Mouse (Mus musculus) intestine, postnatal 0 days (tissue): ENCODE results near the gene Acnat1. TPM values are rescaled to one million over a fixed set of nuclear protein-coding genes. Genes with fewer than 3 reads are reported as not detected.

Experiments
- ATAC-seq: fragments of 200-750 bp; cut with Nextera tagmentation; 2 replicates; pipeline ENCODE4 v1.8.0; 2017; ENCODE audit warnings: mild to moderate bottlenecking, moderate TSS enrichment, moderate library complexity
- H3K27ac ChIP-seq: fragments of 300-500 bp; sonication (generic); 2 replicates; pipeline ENCODE4 v1.5.1; 2014; ENCODE audit warnings: mild to moderate bottlenecking, low read depth, low read length, moderate library complexity
- H3K27me3 ChIP-seq: fragments of 300-500 bp; sonication (generic); replicated peaks from 2 replicates; pipeline ENCODE4 v1.6.1; 2014; ENCODE audit warnings: low read length, mixed read lengths; ENCODE audit not compliant: control insufficient read depth, insufficient read depth
- H3K36me3 ChIP-seq: fragments of 300-500 bp; sonication (generic); 2 replicates; pipeline ENCODE4 v1.6.1; 2014; ENCODE audit warnings: mild to moderate bottlenecking, moderate library complexity; ENCODE audit not compliant: control insufficient read depth, insufficient read depth
- H3K4me1 ChIP-seq: fragments of 300-500 bp; sonication (generic); replicated peaks from 2 replicates; pipeline ENCODE4 v1.6.1; 2014; ENCODE audit warnings: antibody characterized with exemption, low read length, mixed read lengths; ENCODE audit not compliant: control insufficient read depth, insufficient read depth
- H3K4me2 ChIP-seq: fragments of 300-500 bp; sonication (generic); replicated peaks from 2 replicates; pipeline ENCODE4 v1.6.1; 2014; ENCODE audit warnings: low read depth, mild to moderate bottlenecking, moderate library complexity
- H3K4me3 ChIP-seq: fragments of 300-500 bp; sonication (generic); 2 replicates; pipeline ENCODE4 v1.5.1; 2014; ENCODE audit warnings: low read depth, low read length
- H3K9ac ChIP-seq: fragments of 300-500 bp; sonication (generic); 2 replicates; pipeline ENCODE4 v1.6.1; 2014; ENCODE audit warnings: mild to moderate bottlenecking, low read depth, low read length
- H3K9me3 ChIP-seq: fragments of 300-500 bp; sonication (generic); 2 replicates; pipeline ENCODE4 v1.6.1; 2016; ENCODE audit warnings: mixed run types; ENCODE audit not compliant: control insufficient read depth
- CTCF ChIP-seq: sonication (generic); IDR thresholded peaks from 2 replicates; pipeline ENCODE4 v1.5.1; 2016; ENCODE audit warnings: low read depth, mild to moderate bottlenecking, control low read depth, antibody characterized with exemption, moderate library complexity
- WGBS: fragments of 180-500 bp; shearing (Covaris S2); extraction: QIAGEN DNeasy Blood & Tissue Kit; methylation state at CpG from one replicate; pipeline ENCODE4 v1.1.7; 2014; 5-methylcytosine and 5-hydroxymethylcytosine counted together
- polyA plus RNA-seq: library from polyadenylated mRNA; unstranded; fragments of >200 nt; fragmentation: Nextera tagmentation; extraction: Ambion mirVana; gene quantifications from 2 replicates; pipeline ENCODE4 v1.2.1, GENCODE M21; 2015

Acnat1 gene
- 8.4 and 10.6 TPM in 2 replicates for polyA plus RNA-seq

DNA sequence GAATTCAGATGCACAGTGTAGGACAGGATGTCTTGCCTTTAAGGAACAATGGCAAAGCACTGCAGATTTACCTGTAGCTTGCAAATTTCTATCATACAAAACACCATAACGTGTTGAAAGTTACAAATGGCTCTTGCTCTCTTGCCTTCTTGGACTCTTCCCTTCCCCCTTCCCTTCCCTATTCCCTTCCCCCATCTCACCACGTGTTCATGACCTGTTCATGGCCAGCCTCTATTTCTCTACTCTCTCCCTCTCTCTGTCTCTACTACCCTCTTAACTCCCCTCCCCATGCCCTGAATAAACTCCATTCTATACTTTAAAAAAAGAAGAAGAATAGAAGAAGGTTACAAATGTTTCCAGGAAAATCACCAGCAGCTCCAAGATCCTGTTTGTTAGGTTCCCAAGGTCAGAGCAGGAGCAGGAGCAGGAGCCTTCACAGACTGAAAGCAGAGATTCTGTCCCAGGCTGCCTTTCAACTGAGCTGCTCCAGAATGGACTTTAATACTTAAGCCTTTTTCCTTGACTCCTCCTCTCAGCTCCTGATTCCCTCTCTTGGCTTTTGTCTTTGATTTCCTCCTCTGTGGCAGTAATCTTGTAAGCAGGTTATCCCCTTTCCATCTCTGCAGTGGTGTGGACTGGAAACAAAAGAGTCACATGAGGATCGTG lies at the start of gene Acnat1:
Gene Acnat1 (minus strand): TSS at position 478 of the 666 bp plus-strand sequence.
- WGBS, result 23% methylated on average over 3 of the region's 3 CpGs
- no peaks in the 10 kb centered on the region for H3K36me3 ChIP-seq
- no peak for TF ChIP-seq CTCF
- peak within 1 kb of the TSS; percentile 41 for H3K27ac ChIP-seq
- H3K27me3 ChIP-seq, result no peaks in the 10 kb centered on the region
- H3K9ac ChIP-seq, result no peak within 1 kb of the TSS
- no peak within 1 kb of the TSS for H3K4me3 ChIP-seq
- H3K4me2 ChIP-seq, result peak within 1 kb of the TSS; percentile 54
- ATAC-seq, result peak; percentile 75
- H3K4me1 ChIP-seq, result no peaks in the 10 kb centered on the region
- H3K9me3 ChIP-seq, result no peaks in the 10 kb centered on the region

- Histone ChIP-seq H3K9ac (no peak overlapping the region), H3K4me3 (no peak overlapping the region)
These were observed 48.9 kb upstream of the Acnat1 start for GRCm38 (mm10) chr4:49522576-49522975.

DNA sequence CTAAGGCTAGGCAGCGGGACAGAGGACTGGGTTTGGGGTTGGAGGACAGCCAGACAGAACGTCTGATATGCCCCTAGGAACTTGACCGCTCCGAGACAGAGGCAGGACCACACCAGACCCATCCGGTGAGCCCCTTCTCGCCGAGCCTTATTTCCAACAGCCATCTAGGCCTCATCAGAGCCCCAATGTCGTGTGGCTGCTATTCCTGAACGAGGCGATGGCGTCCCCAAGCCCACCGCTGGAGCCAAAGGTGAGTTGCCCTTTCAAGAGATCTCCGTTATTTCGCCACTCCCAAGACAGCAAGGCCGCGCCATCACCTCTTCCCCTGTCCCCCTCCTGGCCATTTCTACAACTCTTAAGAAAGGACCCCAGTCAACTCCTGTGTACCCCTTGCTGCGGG lies 47.6 kb upstream of the Acnat1 start:
- Histone ChIP-seq H3K4me1 (peaks cover 4% of the 10 kb centered on the region; the same call in 1 of the 2 replicates), H3K9me3 (no peaks in the 10 kb centered on the region), H3K4me3 (peak overlapping the region; percentile 75), H3K4me2 (peak overlapping the region; percentile 86), H3K27ac (no peak overlapping the region), H3K36me3 (peaks cover 11% of the 10 kb centered on the region; the same call in 1 of the 2 replicates), H3K9ac (peak overlapping the region; percentile 31), H3K27me3 (no peaks in the 10 kb centered on the region)
- peak; percentile 57 for ATAC-seq
- TF ChIP-seq CTCF, result peak; percentile 38
- WGBS, result 1% methylated on average over 17 of the region's 17 CpGs

More at GRCm38 (mm10) chr4:49522576-49522975, 48.9 kb upstream of the Acnat1 start:
- Histone ChIP-seq H3K4me1 (peaks cover 4% of the 10 kb centered on the region; the same call in 1 of the 2 replicates), H3K36me3 (peaks cover 4% of the 10 kb centered on the region; the same call in 1 of the 2 replicates), H3K27me3 (no peaks in the 10 kb centered on the region), H3K4me2 (no peak overlapping the region), H3K9me3 (no peaks in the 10 kb centered on the region), H3K27ac (no peak overlapping the region)
- 70% methylated on average over 9 of the region's 9 CpGs for WGBS
- no peak for TF ChIP-seq CTCF
- ATAC-seq, result no peak

DNA sequence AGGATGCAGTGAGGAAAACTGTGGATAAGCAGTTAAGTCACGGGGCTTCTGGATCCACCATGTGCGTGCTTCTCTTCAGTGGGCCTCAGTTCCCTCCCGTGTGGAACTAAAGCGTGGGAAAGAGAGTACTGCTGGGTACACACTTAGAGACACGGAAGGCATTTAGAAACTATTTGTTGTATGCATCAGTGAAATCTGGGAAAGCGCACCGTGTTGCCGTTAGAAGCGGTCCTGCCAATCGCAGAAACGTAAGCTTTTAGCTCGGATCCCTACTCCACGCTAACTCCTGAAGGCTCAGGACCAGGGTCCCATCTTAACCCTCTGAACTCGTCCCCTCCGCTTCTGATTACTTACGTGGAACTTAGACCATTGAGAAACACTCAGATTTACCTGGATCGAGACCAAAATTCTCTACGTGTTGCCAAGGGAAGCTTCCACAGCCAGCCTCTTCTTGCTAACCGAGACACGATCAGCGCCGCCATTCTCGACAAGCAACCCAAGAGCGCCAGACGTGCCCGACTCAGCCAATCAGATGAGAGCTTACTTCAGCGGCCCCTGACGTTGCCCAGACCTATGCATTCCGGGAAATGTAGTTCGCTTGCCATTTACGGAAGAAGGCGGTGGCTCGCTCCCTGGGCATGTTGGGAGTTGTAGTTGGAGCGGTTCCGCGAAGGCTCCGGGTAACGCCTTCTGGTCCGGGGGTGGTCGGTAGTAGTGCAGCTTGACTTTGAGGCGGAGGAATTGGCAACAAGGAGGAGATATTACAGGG lies 47.0 kb upstream of the Acnat1 start, which contains the start of the genes Mrpl50 and Zfp189:
Gene Mrpl50 (minus strand): TSS at position 522 of the 769 bp plus-strand sequence.
Gene Zfp189 (plus strand): TSS at position 605 of the 769 bp plus-strand sequence.
- peaks cover 11% of the 10 kb centered on the region; the same call in 1 of the 2 replicates for H3K36me3 ChIP-seq
- H3K9ac ChIP-seq, result peak within 1 kb of the TSS; percentile 64
- H3K27ac ChIP-seq, result peak within 1 kb of the TSS; percentile 46
- peak within 1 kb of the TSS; percentile 75 for H3K4me3 ChIP-seq
- peak; percentile 98 for ATAC-seq
- H3K4me1 ChIP-seq, result peaks cover 4% of the 10 kb centered on the region; the same call in 1 of the 2 replicates
- WGBS, result under 1% methylated on average over 41 of the region's 41 CpGs
- peak within 1 kb of the TSS; percentile 86 for H3K4me2 ChIP-seq
- no peaks in the 10 kb centered on the region for H3K27me3 ChIP-seq
- no peak for TF ChIP-seq CTCF
- H3K9me3 ChIP-seq, result no peaks in the 10 kb centered on the region

DNA sequence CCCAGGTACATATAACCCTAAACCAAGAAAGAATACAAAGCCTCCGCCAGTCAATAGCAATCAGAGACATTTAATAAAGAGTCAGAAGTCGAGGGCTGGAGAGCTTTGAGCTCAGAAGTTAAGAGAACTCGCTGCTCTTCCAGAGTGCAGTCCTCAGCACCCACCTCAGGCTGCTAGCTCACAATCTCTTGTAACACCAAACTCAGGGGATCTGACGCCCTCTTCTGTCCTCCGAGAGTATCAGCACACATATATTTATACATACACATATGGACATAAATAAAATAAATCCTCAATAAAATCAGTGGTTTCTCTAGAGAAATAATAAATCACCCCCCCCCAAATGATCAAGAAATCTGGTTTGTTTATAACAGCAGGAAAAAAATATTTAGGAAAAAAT lies 45.8 kb upstream of the Acnat1 start:
- ATAC-seq, result no peak
- Histone ChIP-seq H3K27ac (no peak overlapping the region), H3K36me3 (peaks cover 8% of the 10 kb centered on the region; the same call in 1 of the 2 replicates), H3K27me3 (no peaks in the 10 kb centered on the region), H3K4me2 (peak overlapping the region; percentile 86), H3K9ac (no peak overlapping the region), H3K4me3 (peak overlapping the region; percentile 75), H3K9me3 (no peaks in the 10 kb centered on the region), H3K4me1 (peaks cover 4% of the 10 kb centered on the region; the same call in 1 of the 2 replicates)
- 78% methylated on average over 5 of the region's 5 CpGs for WGBS
- TF ChIP-seq CTCF, result peak; percentile 55

- Histone ChIP-seq H3K4me3 (no peak overlapping the region), H3K9ac (no peak overlapping the region), H3K4me2 (no peak overlapping the region), H3K27ac (no peak overlapping the region), H3K9me3 (no peaks in the 10 kb centered on the region), H3K27me3 (no peaks in the 10 kb centered on the region), H3K4me1 (0 out of 2 replicates have a peak, but pooled peaks cover 3% of the 10 kb centered on the region), H3K36me3 (peaks cover 26% of the 10 kb centered on the region)
- 93% methylated on average over 6 of the region's 6 CpGs for WGBS
- ATAC-seq, result no peak
- TF ChIP-seq CTCF, result no peak
These were observed 40.7 kb upstream of the Acnat1 start for GRCm38 (mm10) chr4:49514441-49514840.
